Mouse (Mus musculus): ENCODE results near the gene Otub1. TPM values are rescaled to one million over a fixed set of nuclear protein-coding genes. Genes with fewer than 3 reads are reported as not detected.

Gene Otub1
- polyA plus RNA-seq, 1 experiment from 2014 or later = 153 TPM

DNA sequence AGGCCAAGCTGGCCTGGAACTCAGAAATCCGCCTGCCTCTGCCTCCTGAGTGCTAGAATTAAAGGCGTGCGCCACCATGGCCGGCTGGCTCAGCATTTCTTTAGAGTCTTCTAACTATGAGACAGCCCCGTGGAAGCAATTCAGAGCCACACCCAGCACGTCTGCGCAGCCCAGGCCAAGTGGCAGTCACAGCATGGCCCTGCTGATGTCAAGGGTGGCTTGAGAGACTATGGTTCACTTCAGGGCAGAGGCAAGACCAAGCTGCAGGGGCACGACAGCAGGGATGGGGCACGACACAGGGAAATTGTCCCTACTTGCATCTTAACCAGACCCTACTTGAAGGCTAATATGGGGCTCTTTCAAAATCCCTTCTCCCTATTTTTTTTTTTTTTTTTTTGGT is 29.3 kb upstream of the Otub1 start:
- Histone ChIP-seq H3K4me3 (ENCODE audit: control insufficient read depth in 1 of 2, insufficient read depth in 1 of 2, low read depth in 1 of 2, low read length in 2 of 2) (no peak overlapping the region), H3K4me1 (ENCODE audit: control insufficient read depth in 2 of 2, insufficient read depth in 2 of 2, low read length in 2 of 2) (peaks cover 2 to 18% of the 10 kb centered on the region in 2 experiments), H3K4me2 (ENCODE audit: low read length) (no peak overlapping the region), H3K36me3 (ENCODE audit: control insufficient read depth, insufficient read depth, low read length) (peaks cover 77% of the 10 kb centered on the region), H3K9ac (ENCODE audit: low read length) (no peak overlapping the region), H3K27ac (replicated peaks in 1 of 2; ENCODE audit: control insufficient read depth in 1 of 2, insufficient read depth in 1 of 2, low read depth in 2 of 2, low read length in 2 of 2) (no peak overlapping the region), H3K9me3 (ENCODE audit: control insufficient read depth, low read length) (peaks cover 5% of the 10 kb centered on the region; the same call in 1 of the 2 replicates), H3K27me3 (ENCODE audit: control insufficient read depth, insufficient read depth, low read length) (no peaks in the 10 kb centered on the region)
- WGBS = 93% methylated on average over 9 of the region's 9 CpGs
- ATAC-seq (ENCODE audit: insufficient number of reproducible peaks, insufficient read depth, low FRiP score, low read depth) = no peak

DNA sequence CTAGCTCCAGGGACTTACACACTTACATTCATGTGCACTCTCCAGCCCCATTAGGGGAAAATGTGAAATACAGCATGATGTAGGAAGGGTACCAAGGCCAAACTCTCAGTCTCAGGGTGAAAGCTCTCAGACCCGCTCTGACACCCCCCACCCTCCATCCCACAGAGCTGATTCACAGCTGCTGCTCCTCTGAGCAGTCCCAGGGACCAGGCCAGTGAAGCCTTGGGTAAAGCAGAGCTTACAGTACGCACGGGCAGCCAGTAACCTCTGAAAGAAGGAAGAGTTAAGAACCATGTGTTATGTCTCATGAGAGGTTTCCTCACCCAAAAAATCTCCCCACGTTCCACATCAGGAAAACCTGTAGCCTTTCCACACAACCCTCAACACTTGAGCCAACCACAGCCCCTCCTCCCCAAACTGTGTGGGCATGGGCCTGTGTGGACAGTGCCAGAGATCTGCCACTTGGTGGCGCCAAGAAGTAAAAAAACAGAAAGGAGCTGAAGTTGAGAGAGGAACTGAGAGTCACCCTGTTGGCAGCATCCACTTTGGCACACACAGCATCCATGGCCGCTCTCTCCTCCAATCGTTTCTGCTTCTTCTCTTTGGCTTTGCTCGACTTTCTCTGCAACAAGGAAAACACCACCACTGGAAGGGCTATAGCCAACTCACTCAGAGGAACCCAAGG is 28.6 kb upstream of the Otub1 start:
- Histone ChIP-seq H3K9ac (ENCODE audit: low read length) (no peak overlapping the region), H3K9me3 (ENCODE audit: control insufficient read depth, low read length) (peaks cover 5% of the 10 kb centered on the region; the same call in 1 of the 2 replicates), H3K4me1 (ENCODE audit: control insufficient read depth in 2 of 2, insufficient read depth in 2 of 2, low read length in 2 of 2) (peaks cover 0 to 13% of the 10 kb centered on the region in 2 experiments; a peak in 2 of 4 replicates), H3K4me2 (ENCODE audit: low read length) (no peak overlapping the region), H3K27ac (replicated peaks in 1 of 2; ENCODE audit: control insufficient read depth in 1 of 2, insufficient read depth in 1 of 2, low read depth in 2 of 2, low read length in 2 of 2) (no peak overlapping the region), H3K27me3 (ENCODE audit: control insufficient read depth, insufficient read depth, low read length) (no peaks in the 10 kb centered on the region), H3K36me3 (ENCODE audit: control insufficient read depth, insufficient read depth, low read length) (peaks cover 85% of the 10 kb centered on the region), H3K4me3 (ENCODE audit: control insufficient read depth in 1 of 2, insufficient read depth in 1 of 2, low read depth in 1 of 2, low read length in 2 of 2) (no peak overlapping the region)
- ATAC-seq (ENCODE audit: insufficient number of reproducible peaks, insufficient read depth, low FRiP score, low read depth) = no peak
- WGBS = 64% methylated on average over 8 of the region's 8 CpGs

- ATAC-seq (ENCODE audit: insufficient number of reproducible peaks, insufficient read depth, low FRiP score, low read depth) = no peak
- no peaks in the 10 kb centered on the region for H3K4me1 ChIP-seq (ENCODE audit: control insufficient read depth in 2 of 2, insufficient read depth in 2 of 2, low read length in 2 of 2)
- peaks cover 63% of the 10 kb centered on the region for H3K36me3 ChIP-seq (ENCODE audit: control insufficient read depth, insufficient read depth, low read length)
- no peaks in the 10 kb centered on the region for H3K9me3 ChIP-seq (ENCODE audit: control insufficient read depth, low read length)
- no peak overlapping the region for H3K9ac ChIP-seq (ENCODE audit: low read length)
- H3K4me2 ChIP-seq (ENCODE audit: low read length) = no peak overlapping the region
- no peak overlapping the region for H3K4me3 ChIP-seq (ENCODE audit: control insufficient read depth in 1 of 2, insufficient read depth in 1 of 2, low read depth in 1 of 2, low read length in 2 of 2)
- no peak overlapping the region for H3K27ac ChIP-seq (replicated peaks in 1 of 2; ENCODE audit: control insufficient read depth in 1 of 2, insufficient read depth in 1 of 2, low read depth in 2 of 2, low read length in 2 of 2)
- no peaks in the 10 kb centered on the region for H3K27me3 ChIP-seq (ENCODE audit: control insufficient read depth, insufficient read depth, low read length)
- WGBS = 86% methylated on average over 6 of the region's 6 CpGs
Observed at GRCm38 (mm10) chr19:7226511-7226914, 20.4 kb upstream of the Otub1 start.

GRCm38 (mm10) chr19:7225096-7225690 is 19.1 kb upstream of the Otub1 start:
- Histone ChIP-seq H3K27ac (replicated peaks in 1 of 2; ENCODE audit: control insufficient read depth in 1 of 2, insufficient read depth in 1 of 2, low read depth in 2 of 2, low read length in 2 of 2) (no peak overlapping the region), H3K4me2 (ENCODE audit: low read length) (no peak overlapping the region), H3K27me3 (ENCODE audit: control insufficient read depth, insufficient read depth, low read length) (no peaks in the 10 kb centered on the region), H3K4me1 (ENCODE audit: control insufficient read depth in 2 of 2, insufficient read depth in 2 of 2, low read length in 2 of 2) (no peaks in the 10 kb centered on the region), H3K9ac (ENCODE audit: low read length) (no peak overlapping the region), H3K4me3 (ENCODE audit: control insufficient read depth in 1 of 2, insufficient read depth in 1 of 2, low read depth in 1 of 2, low read length in 2 of 2) (no peak overlapping the region), H3K36me3 (ENCODE audit: control insufficient read depth, insufficient read depth, low read length) (peaks cover 50% of the 10 kb centered on the region), H3K9me3 (ENCODE audit: control insufficient read depth, low read length) (no peaks in the 10 kb centered on the region)
- ATAC-seq (ENCODE audit: insufficient number of reproducible peaks, insufficient read depth, low FRiP score, low read depth) = no peak
- WGBS = 85% methylated on average over 9 of the region's 9 CpGs

DNA sequence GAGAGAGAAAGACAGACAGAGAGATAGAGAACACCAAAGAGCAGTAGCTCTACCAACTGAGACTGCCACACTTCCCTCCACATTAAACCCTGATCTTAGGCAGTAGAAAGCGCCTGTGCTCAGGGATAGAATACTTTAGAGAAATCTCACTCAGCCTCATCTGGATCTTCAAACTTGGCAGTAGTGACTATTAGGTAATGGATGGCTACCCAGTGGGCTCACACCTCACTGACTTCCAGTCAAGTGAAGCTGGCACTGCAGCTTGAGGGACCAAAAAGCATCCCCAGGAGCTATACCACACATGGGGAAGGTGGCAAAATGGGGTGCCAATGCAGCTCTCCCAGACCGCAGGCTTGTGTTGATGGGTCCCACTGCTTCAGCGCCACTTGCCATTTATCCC is 18.1 kb upstream of the Otub1 start:
- Histone ChIP-seq H3K4me1 (ENCODE audit: control insufficient read depth in 2 of 2, insufficient read depth in 2 of 2, low read length in 2 of 2) (no peaks in the 10 kb centered on the region), H3K27ac (replicated peaks in 1 of 2; ENCODE audit: control insufficient read depth in 1 of 2, insufficient read depth in 1 of 2, low read depth in 2 of 2, low read length in 2 of 2) (no peak overlapping the region), H3K27me3 (ENCODE audit: control insufficient read depth, insufficient read depth, low read length) (no peaks in the 10 kb centered on the region), H3K9me3 (ENCODE audit: control insufficient read depth, low read length) (no peaks in the 10 kb centered on the region), H3K4me3 (ENCODE audit: control insufficient read depth in 1 of 2, insufficient read depth in 1 of 2, low read depth in 1 of 2, low read length in 2 of 2) (no peak overlapping the region), H3K36me3 (ENCODE audit: control insufficient read depth, insufficient read depth, low read length) (peaks cover 40% of the 10 kb centered on the region), H3K9ac (ENCODE audit: low read length) (no peak overlapping the region), H3K4me2 (ENCODE audit: low read length) (no peak overlapping the region)
- WGBS = 86% methylated on average over 3 of the region's 3 CpGs
- no peak for ATAC-seq (ENCODE audit: insufficient number of reproducible peaks, insufficient read depth, low FRiP score, low read depth)

- Histone ChIP-seq H3K9ac (ENCODE audit: low read length) (no peak overlapping the region), H3K4me3 (ENCODE audit: control insufficient read depth in 1 of 2, insufficient read depth in 1 of 2, low read depth in 1 of 2, low read length in 2 of 2) (no peak overlapping the region), H3K27me3 (ENCODE audit: control insufficient read depth, insufficient read depth, low read length) (no peaks in the 10 kb centered on the region), H3K9me3 (ENCODE audit: control insufficient read depth, low read length) (no peaks in the 10 kb centered on the region), H3K36me3 (ENCODE audit: control insufficient read depth, insufficient read depth, low read length) (peaks cover 34% of the 10 kb centered on the region), H3K4me1 (ENCODE audit: control insufficient read depth in 2 of 2, insufficient read depth in 2 of 2, low read length in 2 of 2) (no peaks in the 10 kb centered on the region), H3K4me2 (ENCODE audit: low read length) (no peak overlapping the region), H3K27ac (replicated peaks in 1 of 2; ENCODE audit: control insufficient read depth in 1 of 2, insufficient read depth in 1 of 2, low read depth in 2 of 2, low read length in 2 of 2) (no peak overlapping the region)
- ATAC-seq (ENCODE audit: insufficient number of reproducible peaks, insufficient read depth, low FRiP score, low read depth) = no peak
Observed at GRCm38 (mm10) chr19:7223488-7223887, 17.4 kb upstream of the Otub1 start.

DNA sequence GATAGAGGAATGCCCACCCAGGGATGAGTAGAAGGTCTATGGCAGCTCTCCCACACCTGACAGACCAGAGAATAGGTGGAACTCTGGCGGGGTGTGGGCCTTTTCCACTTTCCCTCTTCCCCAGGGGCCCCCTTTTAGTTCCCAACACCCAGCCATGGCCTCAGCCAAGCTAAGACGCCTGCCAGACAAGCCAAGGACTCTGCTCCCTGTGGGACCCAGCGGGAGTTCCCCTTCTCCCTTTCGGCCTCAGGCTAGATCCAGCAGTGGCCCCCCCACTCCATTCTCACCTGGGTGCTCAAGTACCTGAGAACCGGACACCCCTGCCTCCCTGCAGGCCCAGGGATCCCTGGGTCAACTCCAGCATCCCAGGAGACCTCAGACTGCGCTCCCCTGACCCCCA is 16.1 kb upstream of the Otub1 start:
- Histone ChIP-seq H3K4me2 (ENCODE audit: low read length) (no peak overlapping the region), H3K4me3 (ENCODE audit: control insufficient read depth in 1 of 2, insufficient read depth in 1 of 2, low read depth in 1 of 2, low read length in 2 of 2) (no peak overlapping the region), H3K9me3 (ENCODE audit: control insufficient read depth, low read length) (no peaks in the 10 kb centered on the region), H3K9ac (ENCODE audit: low read length) (no peak overlapping the region), H3K27me3 (ENCODE audit: control insufficient read depth, insufficient read depth, low read length) (no peaks in the 10 kb centered on the region), H3K27ac (replicated peaks in 1 of 2; ENCODE audit: control insufficient read depth in 1 of 2, insufficient read depth in 1 of 2, low read depth in 2 of 2, low read length in 2 of 2) (no peak overlapping the region), H3K36me3 (ENCODE audit: control insufficient read depth, insufficient read depth, low read length) (peaks cover 21% of the 10 kb centered on the region), H3K4me1 (ENCODE audit: control insufficient read depth in 2 of 2, insufficient read depth in 2 of 2, low read length in 2 of 2) (peaks cover 0 to 4% of the 10 kb centered on the region in 2 experiments; a peak in 1 of 4 replicates)
- ATAC-seq (ENCODE audit: insufficient number of reproducible peaks, insufficient read depth, low FRiP score, low read depth) = no peak
- 90% methylated on average over 6 of the region's 6 CpGs for WGBS

DNA sequence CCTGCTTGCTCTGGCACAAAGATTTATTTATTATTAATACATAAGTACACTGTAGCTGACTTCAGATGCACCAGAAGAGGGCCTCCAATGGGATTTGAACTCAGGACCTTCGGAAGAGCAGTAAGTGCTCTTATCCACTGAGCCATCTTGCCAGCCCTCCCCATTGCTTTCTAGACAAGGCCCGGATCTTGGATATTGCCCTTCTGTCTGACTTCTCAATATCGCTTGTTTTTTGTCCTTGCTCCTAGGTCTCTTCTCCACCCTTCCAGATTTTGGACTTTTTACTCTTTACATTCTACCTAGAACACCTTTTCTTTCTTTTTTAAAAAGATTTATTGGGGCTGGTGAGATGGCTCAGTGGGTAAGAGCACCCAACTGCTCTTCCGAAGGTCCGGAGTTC is 12.6 kb upstream of the Otub1 start:
- Histone ChIP-seq H3K4me2 (ENCODE audit: low read length) (no peak overlapping the region), H3K4me1 (ENCODE audit: control insufficient read depth in 2 of 2, insufficient read depth in 2 of 2, low read length in 2 of 2) (peaks cover 16 to 29% of the 10 kb centered on the region in 2 experiments), H3K4me3 (ENCODE audit: control insufficient read depth in 1 of 2, insufficient read depth in 1 of 2, low read depth in 1 of 2, low read length in 2 of 2) (no peak overlapping the region), H3K9ac (ENCODE audit: low read length) (no peak overlapping the region), H3K27me3 (ENCODE audit: control insufficient read depth, insufficient read depth, low read length) (no peaks in the 10 kb centered on the region), H3K9me3 (ENCODE audit: control insufficient read depth, low read length) (no peaks in the 10 kb centered on the region), H3K36me3 (ENCODE audit: control insufficient read depth, insufficient read depth, low read length) (peaks cover 27% of the 10 kb centered on the region), H3K27ac (replicated peaks in 1 of 2; ENCODE audit: control insufficient read depth in 1 of 2, insufficient read depth in 1 of 2, low read depth in 2 of 2, low read length in 2 of 2) (no peak overlapping the region)
- WGBS = 88% methylated on average over 5 of the region's 5 CpGs
- ATAC-seq (ENCODE audit: insufficient number of reproducible peaks, insufficient read depth, low FRiP score, low read depth) = no peak

Measured in heart, embryonic 14.5 days (tissue).